Mouse (Mus musculus): ENCODE results near the gene Cdyl.

DNA sequence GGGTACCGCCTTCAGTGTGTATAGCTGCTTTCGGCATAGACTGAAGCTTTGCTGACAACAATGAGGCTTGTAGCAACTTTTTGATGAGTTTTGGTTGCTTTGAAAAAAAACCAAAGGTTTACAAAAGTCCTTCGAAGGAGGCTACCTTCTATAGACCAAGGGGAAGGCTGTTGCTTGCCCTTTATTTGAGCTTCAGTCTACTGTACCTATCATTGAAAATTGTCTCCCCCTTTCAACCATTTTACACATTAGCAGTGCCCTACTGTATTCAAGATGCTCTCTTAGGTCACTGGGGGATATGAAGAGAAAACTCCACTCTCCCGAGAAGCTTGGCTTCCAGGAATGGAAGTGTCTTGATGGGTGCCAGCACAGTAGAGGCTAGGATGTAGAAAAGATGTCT is 83.1 kb downstream of the Cdyl start:
- TF ChIP-seq MYOD1 (IDR thresholded peaks at IDR 0.05; ENCODE audit: control insufficient read depth in 1 of 3, insufficient read length in 2 of 3, low read depth in 2 of 3) (no peak), CEBPB (IDR thresholded peaks at IDR 0.05; ENCODE audit: insufficient read depth, poor library complexity, severe bottlenecking) (no peak), USF1 (IDR thresholded peaks at IDR 0.05; ENCODE audit: low read depth) (no peak), MAX (IDR thresholded peaks at IDR 0.05; ENCODE audit: low read depth) (no peak)
